Mouse (Mus musculus) layer of hippocampus, adult 2 months (tissue): ENCODE measurements around the gene Flt3. TPM values are rescaled to one million over a fixed set of nuclear protein-coding genes. Genes with fewer than 3 reads are reported as not detected.
A peak's percentile ranks its signal among the peaks of the same experiment; 100 is the strongest.

ENCODE experiments used
- DNase-seq, 2 experiments: peaks; one replicate each; pipeline ENCODE4 v3.0.0; 2022; ENCODE audit warnings: low spot score in 2 of 2
- H3K27ac ChIP-seq: fragments of 200-600 bp; 2 replicates; pipeline ENCODE4 v1.8.1; 2022
- H3K4me3 ChIP-seq: fragments of 200-600 bp; 2 replicates; pipeline ENCODE4 v1.8.1; 2022; ENCODE audit warnings: mild to moderate bottlenecking
- CTCF ChIP-seq: fragments of 200-600 bp; conservative IDR thresholded peaks from 2 replicates; pipeline ENCODE4 v1.8.1; 2022; ENCODE audit warnings: antibody characterized with exemption, mild to moderate bottlenecking, moderate library complexity
- total RNA-seq, 2 experiments: library from RNA; stranded (reverse); gene quantifications; 2 replicates each; pipeline ENCODE4 v1.2.3; 2021

Gene Flt3
- total RNA-seq, 2 experiments from 2014 or later: 9.8 to 11.0 TPM

DNA sequence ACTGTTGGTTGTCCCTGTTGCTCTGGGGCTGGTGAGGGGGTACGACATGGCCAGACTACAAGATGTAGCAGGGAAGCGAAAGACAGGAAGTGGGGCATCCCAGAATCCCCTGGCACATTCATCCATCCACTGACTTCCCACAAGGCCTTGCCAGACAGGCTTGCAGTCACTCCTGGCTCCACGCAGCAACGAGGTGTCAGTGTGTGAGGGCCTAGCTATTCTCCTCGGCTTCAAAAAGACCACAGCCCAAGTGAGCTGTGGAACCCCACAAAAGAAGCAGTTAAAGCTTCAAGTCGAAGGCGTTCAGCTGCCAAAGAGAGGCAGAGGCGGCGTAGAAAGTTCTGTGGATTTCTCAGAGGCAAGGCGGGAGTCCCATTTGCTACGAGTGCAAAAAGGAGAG is 41.8 kb downstream of the Flt3 start:
- Histone ChIP-seq H3K27ac (no peak overlapping the region), H3K4me3 (no peak overlapping the region)
- TF ChIP-seq CTCF: no peak
- DNase-seq: no peak

DNA sequence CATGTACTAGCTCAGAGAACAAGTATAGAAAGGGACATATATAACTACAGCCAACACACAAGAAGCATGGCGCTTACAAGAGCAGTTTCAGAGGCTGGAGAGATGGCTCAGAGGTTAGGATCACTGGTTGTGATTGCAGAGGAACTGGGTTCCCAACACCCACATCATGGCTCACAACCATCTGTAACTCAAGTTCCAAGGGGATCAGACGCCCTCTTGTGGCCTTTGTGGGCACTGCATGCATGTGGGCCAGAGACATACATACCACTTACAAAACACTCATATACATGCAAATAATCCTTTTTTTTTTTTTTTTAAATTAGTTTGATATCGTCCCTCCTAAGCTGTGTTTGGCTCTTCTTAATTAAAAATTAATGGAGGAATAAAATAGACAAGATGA is 42.8 kb downstream of the Flt3 start:
- no peak overlapping the region for H3K27ac ChIP-seq
- no peak overlapping the region for H3K4me3 ChIP-seq
- peak; percentile 76 for TF ChIP-seq CTCF
- peak in 1 of 2 experiments; percentile 35 for DNase-seq

DNA sequence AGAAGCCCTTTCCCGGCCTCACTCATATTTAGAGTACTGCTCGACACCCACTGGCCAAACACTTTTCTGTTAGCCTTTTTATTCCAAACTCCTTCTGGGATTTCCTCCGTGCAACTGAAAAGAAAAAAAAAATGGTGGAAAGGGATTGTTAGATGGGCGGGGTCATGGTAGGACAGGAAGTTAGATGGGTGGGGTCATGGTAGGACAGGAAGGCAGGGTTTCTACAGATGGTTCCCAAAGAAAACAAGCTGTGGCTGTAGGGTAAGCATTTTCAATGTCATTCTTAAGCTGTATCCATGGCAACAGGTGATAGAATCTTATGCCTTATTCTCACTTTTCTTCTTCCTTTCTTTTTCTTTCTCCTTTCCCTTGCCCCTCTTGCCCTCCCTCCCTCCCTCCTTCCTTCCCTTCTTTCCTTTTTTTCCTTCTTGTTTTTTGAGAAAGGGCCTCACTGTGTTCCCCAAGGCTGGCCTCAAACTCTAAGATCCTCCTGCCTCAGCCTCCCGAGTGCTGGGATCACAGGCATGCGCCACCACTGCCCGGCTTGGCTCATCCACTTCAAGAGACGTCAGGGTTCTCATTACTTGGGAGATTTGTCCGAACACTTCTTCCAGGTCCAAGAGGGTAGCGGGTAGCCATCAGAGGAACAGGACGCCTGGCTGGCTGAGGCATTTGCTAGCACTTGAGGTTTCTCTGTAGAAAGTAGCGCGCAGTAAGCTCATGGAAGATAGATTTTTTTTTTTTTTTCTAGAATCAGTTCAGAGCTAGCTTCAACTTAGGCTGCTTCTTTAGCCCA is 43.8 kb downstream of the Flt3 start:
- Histone ChIP-seq H3K4me3 (no peak overlapping the region), H3K27ac (peak overlapping the region; percentile 89; the same call in 1 of the 2 replicates)
- DNase-seq: no peak
- TF ChIP-seq CTCF: no peak

DNA sequence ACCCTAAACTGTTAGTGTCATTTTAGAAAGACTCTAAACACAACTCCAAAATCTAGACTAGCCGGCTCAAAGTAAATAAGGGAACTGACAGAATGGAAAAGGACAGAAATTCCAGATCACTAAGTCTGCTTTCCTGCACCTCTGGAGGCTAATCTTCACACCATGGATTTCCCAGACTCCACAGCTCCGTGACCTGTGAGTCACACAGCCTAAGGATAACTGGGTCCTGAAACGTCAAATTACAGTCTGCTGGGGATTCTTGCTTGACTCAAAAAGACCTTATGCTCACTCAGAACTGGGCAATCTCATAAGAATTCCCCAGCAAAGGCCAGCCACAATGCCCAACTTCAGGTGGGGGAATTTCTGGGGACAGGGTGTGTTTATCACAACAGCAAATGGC is 44.5 kb downstream of the Flt3 start:
- TF ChIP-seq CTCF: no peak
- Histone ChIP-seq H3K27ac (peak overlapping the region; percentile 89; the same call in 1 of the 2 replicates), H3K4me3 (no peak overlapping the region)
- no peak for DNase-seq

DNA sequence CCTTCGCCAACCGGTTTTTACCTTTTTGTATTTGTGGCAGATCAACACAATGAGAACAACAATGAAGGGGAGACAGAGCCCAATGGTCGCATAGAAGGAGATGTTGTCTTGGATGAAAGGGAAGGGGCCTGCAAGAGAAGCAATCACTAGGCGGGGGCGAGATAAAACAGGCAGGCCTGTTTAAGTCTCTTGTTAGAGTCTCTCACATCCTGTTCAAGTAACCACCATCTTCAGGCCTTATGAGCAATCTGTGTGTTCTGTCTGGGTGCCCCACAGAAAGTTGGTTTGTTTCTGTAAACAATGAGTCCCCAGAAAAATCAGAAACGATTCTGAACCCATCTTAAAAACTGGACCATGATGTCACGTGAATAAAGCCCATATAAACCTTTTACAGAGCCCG is 45.3 kb downstream of the Flt3 start:
- Histone ChIP-seq H3K27ac (peak overlapping the region; percentile 89), H3K4me3 (no peak overlapping the region)
- TF ChIP-seq CTCF: no peak
- DNase-seq: no peak

DNA sequence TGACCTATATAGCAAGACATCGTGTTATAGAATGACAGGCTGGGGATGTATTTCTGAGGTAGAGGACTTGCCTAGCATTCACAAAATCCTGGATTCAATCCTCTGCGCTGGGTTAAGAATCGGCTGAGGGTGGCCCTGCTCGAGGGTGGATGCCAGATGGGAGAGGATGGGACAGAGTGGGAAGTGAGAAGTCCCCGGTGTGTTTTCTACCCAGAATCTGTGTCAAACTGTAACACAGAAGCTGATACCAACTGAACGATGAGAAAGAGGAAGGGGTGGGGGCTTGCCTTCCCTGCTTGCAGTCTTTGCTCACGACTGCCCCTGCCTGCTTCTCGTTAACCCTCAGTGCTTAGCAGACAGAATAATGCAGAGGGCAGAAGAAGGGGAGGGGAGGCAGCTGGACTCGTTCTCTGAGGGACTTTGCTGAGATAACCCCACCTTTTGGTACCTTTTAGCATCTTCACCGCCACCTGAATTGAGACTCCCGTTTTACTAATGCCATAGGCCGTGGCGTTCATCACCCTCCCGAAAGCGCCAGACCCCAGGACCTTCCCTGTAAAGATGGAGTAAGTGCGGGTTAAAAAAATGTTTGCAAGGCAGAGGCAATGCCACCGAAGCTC is 46.0 kb downstream of the Flt3 start:
- peak; percentile 45 for TF ChIP-seq CTCF
- DNase-seq: peak; percentile 76 to 88
- H3K27ac ChIP-seq: peak overlapping the region; percentile 89
- no peak overlapping the region for H3K4me3 ChIP-seq

DNA sequence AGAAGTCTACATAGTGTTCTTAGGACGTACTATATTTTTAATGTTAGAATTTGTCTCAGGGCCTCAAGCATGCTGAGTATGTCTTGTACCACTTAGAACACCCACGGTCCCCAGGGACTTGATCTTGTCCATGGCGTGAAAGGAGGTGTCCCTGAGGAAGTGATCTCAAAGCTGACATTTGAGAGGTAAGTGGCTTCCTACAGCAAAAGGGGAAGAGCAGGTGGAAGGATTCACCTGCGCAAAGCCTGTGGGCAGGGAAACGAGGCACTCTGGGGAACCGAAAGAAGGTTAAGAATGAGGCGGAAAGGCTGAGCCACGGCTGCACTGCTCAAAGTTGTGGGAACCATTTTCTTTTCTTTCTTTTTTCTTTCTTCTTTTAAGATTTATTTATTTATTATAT is 48.4 kb downstream of the Flt3 start:
- DNase-seq: no peak
- TF ChIP-seq CTCF: no peak
- Histone ChIP-seq H3K4me3 (no peak overlapping the region), H3K27ac (no peak overlapping the region)

DNA sequence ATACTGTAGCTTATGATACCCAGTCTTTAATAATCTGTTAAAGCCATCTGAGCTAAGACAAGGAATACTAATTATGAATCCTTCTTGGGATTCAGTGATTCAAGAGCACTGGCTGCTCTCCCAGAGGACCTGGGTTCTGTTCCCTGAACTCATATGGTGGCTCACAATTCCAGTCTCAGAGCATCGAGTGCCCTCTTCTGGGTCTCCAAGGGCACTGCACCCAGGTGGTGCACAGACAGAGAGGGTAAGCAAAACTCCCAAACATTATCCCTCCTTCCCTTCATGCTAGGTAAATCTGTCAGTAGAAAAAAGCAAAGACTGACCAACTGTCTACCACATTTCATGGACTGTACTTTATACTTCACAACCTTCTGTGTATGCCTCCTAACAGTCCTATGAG is 54.3 kb downstream of the Flt3 start:
- H3K4me3 ChIP-seq: no peak overlapping the region
- no peak for DNase-seq
- TF ChIP-seq CTCF: peak; percentile 50
- no peak overlapping the region for H3K27ac ChIP-seq

DNA sequence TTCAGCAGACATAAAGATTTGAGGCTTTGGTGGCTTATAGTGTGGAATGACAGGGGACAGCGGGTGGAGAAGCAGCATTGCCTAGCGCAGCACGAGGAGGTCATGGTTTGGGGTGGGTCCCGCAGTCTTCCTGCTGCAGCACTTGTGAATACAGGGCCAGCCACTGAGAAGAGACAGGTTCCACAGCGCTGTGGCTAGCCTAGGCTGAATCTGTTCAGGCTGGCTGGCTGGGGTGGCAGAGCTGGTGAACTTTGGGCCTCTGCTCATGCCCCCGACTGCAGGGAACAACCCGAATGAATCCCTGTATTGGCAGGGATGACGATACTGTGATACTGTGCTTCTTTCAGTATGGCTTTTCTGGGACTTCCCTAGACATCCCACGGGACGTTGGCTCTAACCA is 56.4 kb downstream of the Flt3 start:
- no peak for TF ChIP-seq CTCF
- no peak overlapping the region for H3K4me3 ChIP-seq
- DNase-seq: no peak
- no peak overlapping the region for H3K27ac ChIP-seq

DNA sequence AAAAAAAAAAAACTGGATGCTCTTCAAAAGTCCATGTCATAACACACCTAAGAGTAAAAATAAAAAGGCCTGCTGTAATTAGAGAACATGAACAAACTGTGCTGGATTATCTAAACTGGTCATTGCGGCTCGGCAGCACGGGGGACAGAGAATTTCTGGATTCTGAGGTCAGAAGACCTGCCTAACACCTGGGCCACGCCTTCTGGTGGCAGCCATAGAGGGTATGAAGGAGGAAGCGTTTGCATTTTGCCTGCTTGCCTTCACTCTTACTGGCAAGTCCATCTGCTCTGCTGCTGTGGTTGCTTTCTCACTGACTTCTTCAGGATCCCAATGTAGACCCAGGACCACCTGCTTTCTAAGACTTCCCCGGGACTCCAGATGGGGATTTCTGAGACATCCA is 57.4 kb downstream of the Flt3 start:
- DNase-seq: no peak
- TF ChIP-seq CTCF: no peak

DNA sequence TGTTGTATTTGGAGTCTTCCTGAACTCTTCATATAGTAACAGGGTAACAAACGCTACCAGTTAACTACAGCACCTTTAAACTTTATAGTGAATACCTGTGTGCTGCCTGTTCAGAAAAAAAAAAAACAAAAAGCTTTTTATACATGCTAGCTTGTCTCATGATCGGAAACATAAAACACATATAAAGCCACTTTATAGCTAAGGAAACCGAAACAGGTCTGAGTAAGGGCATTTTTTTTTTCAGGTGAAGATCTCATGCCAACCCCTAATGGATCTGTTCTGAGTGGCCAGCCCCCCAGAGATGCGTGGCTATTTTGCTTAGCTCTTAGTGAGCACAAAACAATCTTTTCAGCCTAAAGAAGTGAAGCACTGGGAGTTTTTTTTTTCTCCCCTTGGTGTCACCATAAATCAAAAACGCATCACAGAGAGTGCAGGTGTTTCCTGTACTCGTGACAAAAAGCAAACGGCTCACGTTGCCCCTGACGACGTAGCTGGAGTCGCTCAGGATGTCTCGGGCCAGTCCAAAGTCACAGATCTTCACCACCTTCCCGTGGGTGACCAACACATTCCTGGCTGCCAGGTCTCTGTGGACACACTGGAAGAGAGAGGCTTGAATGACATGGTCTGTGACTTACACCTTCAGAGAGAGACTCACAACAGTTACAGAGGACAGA is 59.4 kb downstream of the Flt3 start:
- Histone ChIP-seq H3K4me3 (no peak overlapping the region), H3K27ac (no peak overlapping the region)
- DNase-seq: no peak
- no peak for TF ChIP-seq CTCF

More for the DNA sequence above, 57.4 kb downstream of the Flt3 start:
- no peak overlapping the region for H3K27ac ChIP-seq
- H3K4me3 ChIP-seq: no peak overlapping the region

DNA sequence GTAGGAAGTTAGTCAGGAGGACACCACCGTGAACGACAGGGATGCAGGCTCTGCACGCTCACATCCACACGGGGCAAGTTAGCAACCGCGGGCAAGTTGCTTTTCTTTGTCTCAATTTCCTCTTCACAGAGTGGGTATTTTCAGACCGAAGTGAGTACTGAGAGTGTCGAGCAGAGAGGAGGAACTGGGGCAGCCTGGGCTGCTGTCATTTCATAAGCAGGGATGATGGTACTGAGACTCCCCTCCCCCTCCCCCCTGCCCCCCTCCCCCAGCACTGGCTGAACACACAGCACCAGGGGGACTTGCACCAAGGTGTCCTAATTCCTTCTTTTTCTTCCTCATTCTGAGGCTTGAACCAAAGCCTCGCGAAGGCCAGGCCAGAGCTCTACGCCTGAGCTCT is 60.7 kb downstream of the Flt3 start:
- no peak for TF ChIP-seq CTCF
- DNase-seq: no peak
- Histone ChIP-seq H3K27ac (no peak overlapping the region), H3K4me3 (no peak overlapping the region)

DNA sequence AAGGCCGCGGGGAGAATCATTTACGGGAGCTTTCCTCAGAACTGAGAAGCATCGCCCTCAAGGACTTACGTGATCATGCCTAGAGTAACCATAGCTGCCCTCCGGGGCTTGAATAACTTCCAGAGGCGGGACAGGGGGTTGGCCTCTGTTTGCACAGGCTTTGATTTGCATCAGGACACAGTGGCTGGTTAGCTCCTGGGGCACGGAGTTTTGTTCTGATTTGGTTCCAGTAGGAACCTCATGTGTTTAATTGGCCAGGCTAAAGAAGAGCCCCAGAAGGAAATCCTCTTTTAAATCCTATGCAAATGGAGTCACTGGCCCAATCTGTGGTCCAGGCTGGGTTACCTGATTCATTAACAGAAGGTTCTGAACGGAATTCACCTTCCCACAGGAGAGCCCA is 61.3 kb downstream of the Flt3 start:
- no peak for TF ChIP-seq CTCF
- H3K4me3 ChIP-seq: no peak overlapping the region
- no peak for DNase-seq
- no peak overlapping the region for H3K27ac ChIP-seq

DNA sequence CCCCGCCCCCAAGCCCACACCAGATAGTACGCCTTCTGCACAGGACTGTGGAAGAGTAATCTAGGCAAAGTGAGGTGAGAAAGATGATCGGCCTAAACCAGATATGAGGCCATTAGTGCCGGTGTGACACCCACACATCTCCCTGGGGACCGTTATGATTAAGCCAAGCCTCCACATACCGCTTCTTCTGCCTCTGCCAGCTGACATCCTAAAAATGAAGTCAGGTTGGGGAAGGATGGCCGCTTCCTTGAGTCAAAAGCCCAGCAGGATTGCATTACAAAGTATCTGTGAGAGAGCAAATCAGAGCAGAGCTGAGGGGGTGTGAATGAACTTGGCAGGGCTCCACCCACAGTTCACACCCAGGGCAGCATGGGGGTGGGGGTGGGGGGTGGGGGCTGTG is 67.6 kb downstream of the Flt3 start:
- TF ChIP-seq CTCF: no peak
- H3K4me3 ChIP-seq: no peak overlapping the region
- no peak for DNase-seq
- H3K27ac ChIP-seq: 0 out of 2 replicates have a peak overlapping the region, but pooled peaks have one; percentile 14
